Mouse (Mus musculus) kidney, embryonic 14.5 days (tissue): ENCODE measurements around the gene Arhgef15. TPM values are rescaled to one million over a fixed set of nuclear protein-coding genes. Genes with fewer than 3 reads are reported as not detected.

Experiments
- ATAC-seq: fragments of 200-750 bp; cut with Nextera tagmentation; 2 replicates; pipeline ENCODE4 v1.8.0; 2017; ENCODE audit warnings: moderate number of reproducible peaks, mild to moderate bottlenecking, moderate TSS enrichment, moderate library complexity; ENCODE audit not compliant: low FRiP score, low TSS enrichment
- H3K27ac ChIP-seq: fragments of 300-500 bp; sonication (generic); 2 replicates; pipeline ENCODE4 v1.5.1; 2014; ENCODE audit warnings: low read depth, mild to moderate bottlenecking, low read length, moderate library complexity, mixed read lengths
- H3K27me3 ChIP-seq: fragments of 300-500 bp; sonication (generic); 2 replicates; pipeline ENCODE4 v1.6.1; 2014; ENCODE audit warnings: mild to moderate bottlenecking, low read length; ENCODE audit not compliant: control insufficient read depth, insufficient read depth
- H3K36me3 ChIP-seq: fragments of 300-500 bp; sonication (generic); 2 replicates; pipeline ENCODE4 v1.6.1; 2014; ENCODE audit warnings: low read length, mixed read lengths; ENCODE audit not compliant: control insufficient read depth, insufficient read depth
- H3K4me1 ChIP-seq: fragments of 300-500 bp; sonication (generic); 2 replicates; pipeline ENCODE4 v1.6.1; 2014; ENCODE audit warnings: low read length, mixed read lengths; ENCODE audit not compliant: control insufficient read depth, insufficient read depth
- H3K4me2 ChIP-seq: fragments of 300-500 bp; sonication (generic); replicated peaks from 2 replicates; pipeline ENCODE4 v1.6.1; 2014; ENCODE audit warnings: low read depth, mild to moderate bottlenecking, low read length
- H3K4me3 ChIP-seq: fragments of 300-500 bp; sonication (generic); 2 replicates; pipeline ENCODE4 v1.5.1; 2014; ENCODE audit warnings: mild to moderate bottlenecking, low read length
- H3K9ac ChIP-seq: fragments of 300-500 bp; sonication (generic); 2 replicates; pipeline ENCODE4 v1.6.1; 2014; ENCODE audit warnings: low read depth, mild to moderate bottlenecking, low read length, moderate library complexity
- H3K9me3 ChIP-seq: fragments of 300-500 bp; sonication (generic); 2 replicates; pipeline ENCODE4 v1.6.1; 2016; ENCODE audit warnings: low read length; ENCODE audit not compliant: control insufficient read depth
- WGBS: fragments of 180-500 bp; shearing (Covaris S2); extraction: QIAGEN DNeasy Blood & Tissue Kit; methylation state at CpG from one replicate; pipeline ENCODE4 v1.1.7; 2014; 5-methylcytosine and 5-hydroxymethylcytosine counted together
- polyA plus RNA-seq: library from polyadenylated mRNA; unstranded; fragments of >200 nt; fragmentation: Nextera tagmentation; extraction: Ambion mirVana; gene quantifications from 2 replicates; pipeline ENCODE4 v1.2.1, GENCODE M21; 2014

Arhgef15 gene
- polyA plus RNA-seq, 1 experiment from 2014 or later, result 15.9 TPM

- no peak overlapping the region for H3K27ac ChIP-seq
- no peaks in the 10 kb centered on the region for H3K9me3 ChIP-seq
- WGBS, result 88% methylated on average over 8 of the region's 8 CpGs
- ATAC-seq, result no peak
- no peak overlapping the region for H3K9ac ChIP-seq
- no peaks in the 10 kb centered on the region for H3K27me3 ChIP-seq
- H3K36me3 ChIP-seq, result peaks cover 43% of the 10 kb centered on the region
- H3K4me1 ChIP-seq, result peaks cover 5% of the 10 kb centered on the region; the same call in 1 of the 2 replicates
- no peak overlapping the region for H3K4me3 ChIP-seq
- no peak overlapping the region for H3K4me2 ChIP-seq
Observed at GRCm38 (mm10) chr11:68904375-68905137, 52.7 kb downstream of the Arhgef15 start.

GRCm38 (mm10) chr11:68903775-68904174, 53.5 kb downstream of the Arhgef15 start:
- Histone ChIP-seq H3K27ac (no peak overlapping the region), H3K4me2 (no peak overlapping the region), H3K36me3 (peaks cover 43% of the 10 kb centered on the region), H3K9me3 (no peaks in the 10 kb centered on the region), H3K4me3 (no peak overlapping the region), H3K27me3 (no peaks in the 10 kb centered on the region), H3K9ac (no peak overlapping the region), H3K4me1 (peaks cover 5% of the 10 kb centered on the region; the same call in 1 of the 2 replicates)
- WGBS, result 91% methylated on average over 2 of the region's 2 CpGs
- no peak for ATAC-seq

- Histone ChIP-seq H3K9me3 (no peaks in the 10 kb centered on the region), H3K4me1 (peaks cover 5% of the 10 kb centered on the region; the same call in 1 of the 2 replicates), H3K36me3 (peaks cover 43% of the 10 kb centered on the region), H3K27me3 (no peaks in the 10 kb centered on the region), H3K4me3 (peak overlapping the region; percentile 99), H3K27ac (no peak overlapping the region), H3K9ac (peak overlapping the region; percentile 99; the same call in 1 of the 2 replicates), H3K4me2 (peak overlapping the region; percentile 59)
- no peak for ATAC-seq
- WGBS, result 78% methylated on average over 5 of the region's 5 CpGs
Observed at GRCm38 (mm10) chr11:68902823-68903222, 54.5 kb downstream of the Arhgef15 start.

GRCm38 (mm10) chr11:68902367-68902766, 54.9 kb downstream of the Arhgef15 start:
- no peak for ATAC-seq
- H3K27ac ChIP-seq, result no peak overlapping the region; the same call in 1 of the 2 replicates

GRCm38 (mm10) chr11:68902047-68902364, 55.3 kb downstream of the Arhgef15 start:
- peak overlapping the region; percentile 59 for H3K4me2 ChIP-seq
- H3K27ac ChIP-seq, result peak overlapping the region; percentile 89
- H3K4me1 ChIP-seq, result peaks cover 5% of the 10 kb centered on the region; the same call in 1 of the 2 replicates
- H3K36me3 ChIP-seq, result peaks cover 43% of the 10 kb centered on the region
- under 1% methylated on average over 10 of the region's 10 CpGs for WGBS
- H3K27me3 ChIP-seq, result no peaks in the 10 kb centered on the region
- no peaks in the 10 kb centered on the region for H3K9me3 ChIP-seq
- peak overlapping the region; percentile 99 for H3K9ac ChIP-seq
- H3K4me3 ChIP-seq, result peak overlapping the region; percentile 99
- ATAC-seq, result no peak

More at GRCm38 (mm10) chr11:68902367-68902766, 54.9 kb downstream of the Arhgef15 start:
- 2% methylated on average over 11 of the region's 11 CpGs for WGBS
- Histone ChIP-seq H3K4me3 (peak overlapping the region; percentile 99), H3K27me3 (no peaks in the 10 kb centered on the region), H3K36me3 (peaks cover 43% of the 10 kb centered on the region), H3K9ac (peak overlapping the region; percentile 99), H3K4me1 (peaks cover 5% of the 10 kb centered on the region; the same call in 1 of the 2 replicates), H3K9me3 (no peaks in the 10 kb centered on the region), H3K4me2 (peak overlapping the region; percentile 59)

GRCm38 (mm10) chr11:68901351-68902046, 55.8 kb downstream of the Arhgef15 start, which contains the start of gene Rpl26:
Gene Rpl26, plus strand, starts transcription at chr11:68901583.
- Histone ChIP-seq H3K9me3 (no peaks in the 10 kb centered on the region), H3K4me1 (peaks cover 5% of the 10 kb centered on the region; the same call in 1 of the 2 replicates), H3K27ac (peak within 1 kb of the TSS; percentile 89), H3K9ac (peak within 1 kb of the TSS; percentile 99), H3K4me3 (peak within 1 kb of the TSS; percentile 99), H3K27me3 (no peaks in the 10 kb centered on the region), H3K4me2 (peak within 1 kb of the TSS; percentile 59), H3K36me3 (peaks cover 40% of the 10 kb centered on the region)
- under 1% methylated on average over 52 of the region's 52 CpGs for WGBS
- ATAC-seq, result peak; percentile 91

GRCm38 (mm10) chr11:68900519-68901350, 56.5 kb downstream of the Arhgef15 start:
- Histone ChIP-seq H3K27me3 (no peaks in the 10 kb centered on the region), H3K4me3 (peak overlapping the region; percentile 99), H3K27ac (no peak overlapping the region), H3K4me1 (peaks cover 5% of the 10 kb centered on the region; the same call in 1 of the 2 replicates), H3K9ac (peak overlapping the region; percentile 59; the same call in 1 of the 2 replicates), H3K4me2 (peak overlapping the region; percentile 59), H3K36me3 (peaks cover 32% of the 10 kb centered on the region), H3K9me3 (no peaks in the 10 kb centered on the region)
- ATAC-seq, result peak; percentile 44
- WGBS, result 26% methylated on average over 31 of the region's 31 CpGs

- no peaks in the 10 kb centered on the region for H3K9me3 ChIP-seq
- H3K9ac ChIP-seq, result no peak overlapping the region
- H3K4me2 ChIP-seq, result no peak overlapping the region
- no peaks in the 10 kb centered on the region for H3K27me3 ChIP-seq
- peaks cover 5% of the 10 kb centered on the region; the same call in 1 of the 2 replicates for H3K4me1 ChIP-seq
- WGBS, result 91% methylated on average over 8 of the region's 8 CpGs
- H3K36me3 ChIP-seq, result peaks cover 23% of the 10 kb centered on the region
- no peak overlapping the region for H3K4me3 ChIP-seq
- ATAC-seq, result no peak
- H3K27ac ChIP-seq, result no peak overlapping the region
Observed at GRCm38 (mm10) chr11:68899815-68900214, 57.5 kb downstream of the Arhgef15 start.
